In genomic region chr9:8832150-8832549, GRCm38 (mm10) we compare ENCODE assay signal across 21 mouse cellular contexts.
DNase-seq lines count a peak whose midpoint lies in the region; ATAC-seq lines count a peak whose summit lies in the region.
"Had no signal": no experiment of that assay in that cellular context is flagged by ENCODE, and none has a peak within 500 bp of the region (broad histone marks: within the 10 kb centered on the region; RNA-seq: fewer than 3 reads in every experiment).

No protein-coding gene starts in this region.

- no peak overlapping the region for H3K4me3 ChIP-seq in kidney, embryonic 14.5 days (ENCODE audit: low read length)
- H3K4me3 ChIP-seq: embryonic facial prominence, embryonic 13.5 days; heart, embryonic 10.5 days; hindbrain, embryonic 12.5 days; kidney, embryonic 15.5 days; layer of hippocampus, adult 2 months; limb, embryonic 10.5 days; lung, embryonic 15.5 days; midbrain, embryonic 12.5 days had no signal

- 80% methylated on average over 4 of the region's 4 CpGs for WGBS in kidney, embryonic 14.5 days

- no peaks in the 10 kb centered on the region for H3K27me3 ChIP-seq in kidney, embryonic 14.5 days (ENCODE audit: control insufficient read depth, insufficient read depth, low read length)
- H3K27me3 ChIP-seq: embryonic facial prominence, embryonic 13.5 days; hindbrain, embryonic 12.5 days; kidney, embryonic 15.5 days; lung, embryonic 15.5 days; midbrain, embryonic 12.5 days had no signal

- peak; percentile 8 for DNase-seq in kidney, postnatal 10 days
- DNase-seq in 416B (ENCODE audit: low read depth) = peak; percentile 1
- peak; percentile 73 for DNase-seq in lung, postnatal 36 days
- DNase-seq in urinary bladder, postnatal 4 days (ENCODE audit: low spot score in 2 of 2) = no peak
- no peak for DNase-seq in cerebellum, adult 8-10 months
- DNase-seq in left cerebral cortex, adult 18-20 months (ENCODE audit: low spot score in 2 of 2) = no peak
- DNase-seq: adrenal gland, adult 2 months; B cell, adult 2 months; cerebellum, adult 2 months had no signal

- H3K27ac ChIP-seq in kidney, embryonic 14.5 days (ENCODE audit: low read depth, low read length) = no peak overlapping the region
- H3K27ac ChIP-seq: embryonic facial prominence, embryonic 13.5 days; heart, embryonic 10.5 days; hindbrain, embryonic 12.5 days; kidney, embryonic 15.5 days; layer of hippocampus, adult 2 months; limb, embryonic 10.5 days; lung, embryonic 15.5 days; midbrain, embryonic 12.5 days had no signal

- H3K4me2 ChIP-seq in kidney, embryonic 14.5 days (replicated peaks; ENCODE audit: low read depth, low read length) = no peak overlapping the region
- H3K4me2 ChIP-seq: embryonic facial prominence, embryonic 13.5 days; hindbrain, embryonic 12.5 days; kidney, embryonic 15.5 days; lung, embryonic 15.5 days; midbrain, embryonic 12.5 days had no signal

- no peak overlapping the region for H3K9ac ChIP-seq in kidney, embryonic 14.5 days (ENCODE audit: low read depth, low read length)
- H3K9ac ChIP-seq: embryonic facial prominence, embryonic 13.5 days; hindbrain, embryonic 12.5 days; kidney, embryonic 15.5 days; lung, embryonic 15.5 days; midbrain, embryonic 12.5 days had no signal

- H3K4me1 ChIP-seq in kidney, embryonic 14.5 days (ENCODE audit: control insufficient read depth, insufficient read depth, low read length) = no peaks in the 10 kb centered on the region
- H3K4me1 ChIP-seq: embryonic facial prominence, embryonic 13.5 days; heart, embryonic 10.5 days; hindbrain, embryonic 12.5 days; kidney, embryonic 15.5 days; limb, embryonic 10.5 days; lung, embryonic 15.5 days; midbrain, embryonic 12.5 days had no signal

- no peaks in the 10 kb centered on the region for H3K9me3 ChIP-seq in kidney, embryonic 14.5 days (ENCODE audit: control insufficient read depth, low read length)
- H3K9me3 ChIP-seq: embryonic facial prominence, embryonic 13.5 days; heart, embryonic 10.5 days; hindbrain, embryonic 12.5 days; kidney, embryonic 15.5 days; limb, embryonic 10.5 days; lung, embryonic 15.5 days; midbrain, embryonic 12.5 days had no signal

- no peaks in the 10 kb centered on the region for H3K36me3 ChIP-seq in kidney, embryonic 14.5 days (ENCODE audit: control insufficient read depth, insufficient read depth, low read length)
- H3K36me3 ChIP-seq: embryonic facial prominence, embryonic 13.5 days; heart, embryonic 10.5 days; hindbrain, embryonic 12.5 days; kidney, embryonic 15.5 days; limb, embryonic 10.5 days; lung, embryonic 15.5 days; midbrain, embryonic 12.5 days had no signal

- no peak for ATAC-seq in kidney, embryonic 14.5 days (ENCODE audit: low FRiP score, low TSS enrichment)
- peak; percentile 82 for ATAC-seq in erythroid progenitor cell, adult 5-6 weeks (replicated peaks; ENCODE audit: low FRiP score, poor library complexity, severe bottlenecking)
- ATAC-seq: forebrain, embryonic 16.5 days; inflammation-experienced regulatory T-cells, adult 6 months had no signal

Comparison
In these comparisons a context has a peak if more than half of its experiments do, and no peak if none do; other contexts are left out.
1. DNase-seq: peak in kidney, postnatal 10 days (single experiment), 416B (single experiment) and lung, postnatal 36 days (single experiment); none in urinary bladder, postnatal 4 days (0 of 2), cerebellum, adult 8-10 months (single experiment) and left cerebral cortex, adult 18-20 months (0 of 2).